Mouse (Mus musculus) myocyte (in vitro differentiated cells): Measurements from ENCODE around the gene Col4a1.

Experiments
- CEBPB ChIP-seq: IDR thresholded peaks from 2 replicates; pipeline ENCODE4 v1.6.1; 2011; ENCODE audit warnings: mild to moderate bottlenecking, moderate library complexity; ENCODE audit not compliant: poor library complexity, insufficient read depth, severe bottlenecking
- E2F4 ChIP-seq: IDR thresholded peaks from one replicate; pipeline ENCODE4 v1.6.1; 2011; ENCODE audit warnings: mild to moderate bottlenecking, control low read depth, moderate library complexity; ENCODE audit not compliant: insufficient read depth
- MAX ChIP-seq: IDR thresholded peaks from one replicate; pipeline ENCODE4 v1.6.1; 2011; ENCODE audit warnings: low read depth, mild to moderate bottlenecking, control low read depth
- MYOG ChIP-seq, 3 experiments: IDR thresholded peaks; one replicate each; pipeline ENCODE4 v1.6.1; 2011; ENCODE audit warnings: control low read depth in 2 of 3, low read depth in 2 of 3, mild to moderate bottlenecking in 2 of 3; ENCODE audit not compliant: insufficient read length in 2 of 3, control insufficient read depth in 1 of 3, insufficient read depth in 1 of 3
- POLR2A ChIP-seq: IDR thresholded peaks from one replicate; pipeline ENCODE4 v1.6.1; 2011; ENCODE audit warnings: low read depth, mild to moderate bottlenecking, control low read depth, moderate library complexity; ENCODE audit not compliant: insufficient read length
- POLR2AphosphoS2 ChIP-seq: IDR thresholded peaks from one replicate; pipeline ENCODE4 v1.6.1; 2011; ENCODE audit warnings: low read depth, control low read depth; ENCODE audit not compliant: insufficient read length
- TCF12 ChIP-seq: IDR thresholded peaks from one replicate; pipeline ENCODE4 v1.6.1; 2011; ENCODE audit warnings: mild to moderate bottlenecking, control low read depth; ENCODE audit not compliant: poor library complexity, insufficient read depth, severe bottlenecking
- TCF3 ChIP-seq: IDR thresholded peaks from one replicate; pipeline ENCODE4 v1.6.1; 2011; ENCODE audit warnings: low read depth, control low read depth; ENCODE audit not compliant: insufficient read length
- USF1 ChIP-seq: IDR thresholded peaks from one replicate; pipeline ENCODE4 v1.6.1; 2011; ENCODE audit warnings: low read depth, mild to moderate bottlenecking, control low read depth, moderate library complexity

DNA sequence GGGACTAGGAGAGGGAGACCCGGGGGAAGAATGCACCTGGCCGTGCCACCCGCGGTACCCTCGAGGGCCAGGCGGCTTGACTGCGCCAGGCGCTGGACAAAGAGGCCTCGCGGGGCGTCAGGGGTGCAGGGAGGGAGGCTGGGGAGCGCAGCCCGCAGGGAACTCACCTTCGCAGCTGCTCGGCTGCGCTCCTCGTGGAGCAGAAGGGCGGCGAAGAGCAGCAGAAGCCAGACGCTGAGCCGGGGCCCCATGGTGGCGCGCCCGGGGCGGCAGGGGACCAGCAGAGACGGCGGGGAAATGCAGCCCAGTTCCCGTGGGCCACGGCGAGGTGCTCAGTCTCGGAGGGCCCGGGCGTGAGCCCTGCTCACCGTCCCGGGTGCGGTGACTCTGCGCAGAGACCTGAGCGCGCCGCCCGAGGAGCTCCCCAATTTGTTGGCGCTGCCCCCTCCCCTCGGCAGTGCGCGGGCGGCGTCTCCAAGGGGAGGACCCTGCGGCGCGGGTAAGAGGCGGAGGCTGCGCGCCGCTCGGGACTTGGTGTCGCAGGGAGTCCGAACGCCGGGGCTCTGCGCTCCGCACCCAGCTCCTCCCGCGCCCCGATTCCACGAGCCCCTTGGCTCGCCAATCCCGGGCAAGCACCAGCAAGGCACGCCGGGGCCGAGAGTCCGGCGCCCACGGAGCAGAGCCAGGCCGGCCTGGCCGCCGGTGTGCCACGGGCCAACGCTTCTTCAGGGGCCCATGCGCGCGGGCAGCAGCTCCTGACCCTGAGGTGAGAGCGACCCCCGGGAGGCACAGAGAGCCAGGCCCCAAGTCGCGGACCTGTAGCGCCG lies at the start of gene Col4a1, which contains the start of gene Col4a2:
- TF ChIP-seq USF1 (no peak), POLR2A (peak; percentile 46), E2F4 (no peak), MYOG (IDR thresholded peaks at IDR 0.05; ENCODE audit: control insufficient read depth in 1 of 3, insufficient read depth in 1 of 3, insufficient read length in 2 of 3, low read depth in 2 of 3) (peak in 1 of 3 experiments; percentile 30), TCF12 (no peak), TCF3 (no peak), MAX (no peak), POLR2AphosphoS2 (no peak), CEBPB (no peak)
